In the genomic region with DNA sequence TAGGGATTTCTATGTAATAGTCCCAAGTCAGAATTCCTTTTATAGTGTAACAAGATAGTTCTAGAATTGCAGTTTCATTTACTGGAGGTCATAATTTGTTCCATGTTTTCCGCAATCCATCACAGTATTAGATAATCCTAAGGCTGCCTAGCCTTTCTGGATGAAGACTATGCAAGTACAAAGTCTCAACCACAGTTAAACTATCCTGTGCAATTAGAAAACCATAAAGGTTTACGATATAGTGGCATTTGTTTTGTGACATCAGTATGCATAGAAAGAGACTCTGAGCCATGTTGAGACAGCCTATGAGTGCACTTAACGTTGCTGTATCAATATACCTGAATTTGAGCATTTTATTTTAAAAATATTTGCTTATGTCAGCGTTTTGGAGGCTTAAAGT, we compare ENCODE assay signal across 23 mouse cellular contexts. TPM values are rescaled to one million over a fixed set of nuclear protein-coding genes. Genes with fewer than 3 reads are reported as not detected.
DNase-seq lines count a peak whose midpoint lies in the region; ATAC-seq and TF ChIP-seq lines count a peak whose summit lies in the region.
"Had no signal": no experiment of that assay in that cellular context is flagged by ENCODE, and none has a peak within 500 bp of the region (broad histone marks: within the 10 kb centered on the region; RNA-seq: fewer than 3 reads in every experiment).

No protein-coding gene starts in this region.

- H3K9me3 ChIP-seq in intestine, embryonic 16.5 days (ENCODE audit: control insufficient read depth, low read length), result no peaks in the 10 kb centered on the region
- no peaks in the 10 kb centered on the region for H3K9me3 ChIP-seq in intestine, embryonic 15.5 days
- no peaks in the 10 kb centered on the region for H3K9me3 ChIP-seq in intestine, postnatal 0 days (ENCODE audit: control insufficient read depth)
- H3K9me3 ChIP-seq: embryonic facial prominence, embryonic 10.5 days; embryonic facial prominence, embryonic 12.5 days; forebrain, embryonic 13.5 days; forebrain, embryonic 15.5 days; G1E had no signal

- H3K27ac ChIP-seq in intestine, embryonic 16.5 days (ENCODE audit: low read length), result no peak overlapping the region
- H3K27ac ChIP-seq in intestine, embryonic 15.5 days, result no peak overlapping the region
- no peak overlapping the region for H3K27ac ChIP-seq in intestine, postnatal 0 days (ENCODE audit: low read depth, low read length)
- H3K27ac ChIP-seq: embryonic facial prominence, embryonic 10.5 days; embryonic facial prominence, embryonic 12.5 days; forebrain, embryonic 13.5 days; forebrain, embryonic 15.5 days had no signal

- 53% methylated on average over 4 of the region's 4 CpGs for WGBS in intestine, embryonic 16.5 days
- 50% methylated on average over 4 of the region's 4 CpGs for WGBS in intestine, embryonic 15.5 days
- 37% methylated on average over 4 of the region's 4 CpGs for WGBS in intestine, postnatal 0 days

- ATAC-seq in intestine, embryonic 16.5 days, result peak; percentile 64; the same call in 1 of the 2 replicates
- ATAC-seq in intestine, embryonic 15.5 days, result no peak
- ATAC-seq in intestine, postnatal 0 days, result peak; percentile 79
- ATAC-seq: activated CD4-positive, CD25-positive, alpha-beta regulatory T cell, adult 4 months; CD4-positive, CD25-positive, alpha-beta regulatory T cell, adult 4 months; forebrain, embryonic 13.5 days; forebrain, embryonic 15.5 days; forebrain, postnatal 0 days; Patski had no signal

- H3K4me2 ChIP-seq in intestine, embryonic 16.5 days (ENCODE audit: low read depth, low read length), result no peak overlapping the region
- H3K4me2 ChIP-seq in intestine, embryonic 15.5 days (replicated peaks), result no peak overlapping the region
- no peak overlapping the region for H3K4me2 ChIP-seq in intestine, postnatal 0 days (replicated peaks; ENCODE audit: low read depth)
- H3K4me2 ChIP-seq: embryonic facial prominence, embryonic 12.5 days; forebrain, embryonic 13.5 days; forebrain, embryonic 15.5 days had no signal

- no peaks in the 10 kb centered on the region for H3K36me3 ChIP-seq in intestine, embryonic 16.5 days (ENCODE audit: control insufficient read depth, insufficient read depth, low read length)
- H3K36me3 ChIP-seq in intestine, embryonic 15.5 days, result no peaks in the 10 kb centered on the region
- no peaks in the 10 kb centered on the region for H3K36me3 ChIP-seq in intestine, postnatal 0 days (ENCODE audit: control insufficient read depth, insufficient read depth)
- H3K36me3 ChIP-seq: embryonic facial prominence, embryonic 10.5 days; embryonic facial prominence, embryonic 12.5 days; forebrain, embryonic 15.5 days; G1E had no signal

- H3K27me3 ChIP-seq in intestine, embryonic 16.5 days (replicated peaks; ENCODE audit: control insufficient read depth, insufficient read depth, low read length), result no peaks in the 10 kb centered on the region
- H3K27me3 ChIP-seq in intestine, embryonic 15.5 days (replicated peaks), result no peaks in the 10 kb centered on the region
- H3K27me3 ChIP-seq in intestine, postnatal 0 days (replicated peaks; ENCODE audit: control insufficient read depth, insufficient read depth, low read length), result no peaks in the 10 kb centered on the region
- H3K27me3 ChIP-seq: embryonic facial prominence, embryonic 12.5 days; forebrain, embryonic 13.5 days; forebrain, embryonic 15.5 days had no signal

- peaks cover 3% of the 10 kb centered on the region; the same call in 1 of the 2 replicates for H3K4me1 ChIP-seq in intestine, embryonic 16.5 days (ENCODE audit: control insufficient read depth, insufficient read depth, low read length)
- H3K4me1 ChIP-seq in intestine, embryonic 15.5 days (replicated peaks), result no peaks in the 10 kb centered on the region
- no peaks in the 10 kb centered on the region for H3K4me1 ChIP-seq in intestine, postnatal 0 days (replicated peaks; ENCODE audit: control insufficient read depth, insufficient read depth, low read length)
- H3K4me1 ChIP-seq: embryonic facial prominence, embryonic 10.5 days; embryonic facial prominence, embryonic 12.5 days; forebrain, embryonic 13.5 days; forebrain, embryonic 15.5 days had no signal

- intact Hi-C loops in gastrocnemius, postnatal 36 days (cut with DNase I), result no loop called here

- DNase-seq in kidney, postnatal 10 days, result no peak
- DNase-seq in gastrocnemius, postnatal 36 days, result no peak
- DNase-seq: adrenal gland, adult 8-10 months; adrenal gland, postnatal 14 days; adrenal gland, postnatal 36 days; B cell, adult 2 months; cerebellum, adult 11-12 months; cerebellum, adult 2 months; cerebellum, adult 9-10 months; cerebellum, postnatal 10 days; cerebellum, postnatal 25 days; forebrain, postnatal 0 days had no signal

- H3K4me3 ChIP-seq in intestine, embryonic 16.5 days (ENCODE audit: low read length), result no peak overlapping the region
- H3K4me3 ChIP-seq in intestine, embryonic 15.5 days (replicated peaks), result no peak overlapping the region
- H3K4me3 ChIP-seq in intestine, postnatal 0 days (ENCODE audit: low read depth, low read length), result no peak overlapping the region
- H3K4me3 ChIP-seq: embryonic facial prominence, embryonic 10.5 days; embryonic facial prominence, embryonic 12.5 days; forebrain, embryonic 13.5 days; forebrain, embryonic 15.5 days had no signal

- no peak for TF ChIP-seq CTCF in intestine, postnatal 0 days (IDR thresholded peaks at IDR 0.05; ENCODE audit: low read depth)

- no peak overlapping the region for H3K9ac ChIP-seq in intestine, embryonic 16.5 days (ENCODE audit: low read depth, low read length)
- no peak overlapping the region for H3K9ac ChIP-seq in intestine, embryonic 15.5 days
- no peak overlapping the region for H3K9ac ChIP-seq in intestine, postnatal 0 days (ENCODE audit: low read depth, low read length)
- H3K9ac ChIP-seq: embryonic facial prominence, embryonic 12.5 days; forebrain, embryonic 13.5 days; forebrain, embryonic 15.5 days; forebrain, postnatal 0 days had no signal

RNA-seq across cellular contexts. Expression of a gene that starts 42.4 kb away (rescaled TPM):
- polyA plus RNA-seq in intestine, embryonic 16.5 days (2015; fragmentation: Nextera tagmentation; extraction: Ambion mirVana), result 15.5 and 17.3 TPM in 2 replicates
- polyA plus RNA-seq in intestine, embryonic 15.5 days (2015; fragmentation: Nextera tagmentation; extraction: Ambion mirVana), result 17.3 and 20.7 TPM in 2 replicates
- polyA plus RNA-seq in intestine, postnatal 0 days (2015; fragmentation: Nextera tagmentation; extraction: Ambion mirVana), result 18.4 and 20.4 TPM in 2 replicates
- 10 to 100 TPM; 20.6 to 21.0 TPM for total RNA-seq in gastrocnemius, postnatal 36 days (2021)
